Mouse (Mus musculus): Measurements from ENCODE around the gene Gtpbp2. TPM values are rescaled to one million over a fixed set of nuclear protein-coding genes. Genes with fewer than 3 reads are reported as not detected.

Gene Gtpbp2
- polyA plus RNA-seq, 1 experiment = 14.4 TPM

DNA sequence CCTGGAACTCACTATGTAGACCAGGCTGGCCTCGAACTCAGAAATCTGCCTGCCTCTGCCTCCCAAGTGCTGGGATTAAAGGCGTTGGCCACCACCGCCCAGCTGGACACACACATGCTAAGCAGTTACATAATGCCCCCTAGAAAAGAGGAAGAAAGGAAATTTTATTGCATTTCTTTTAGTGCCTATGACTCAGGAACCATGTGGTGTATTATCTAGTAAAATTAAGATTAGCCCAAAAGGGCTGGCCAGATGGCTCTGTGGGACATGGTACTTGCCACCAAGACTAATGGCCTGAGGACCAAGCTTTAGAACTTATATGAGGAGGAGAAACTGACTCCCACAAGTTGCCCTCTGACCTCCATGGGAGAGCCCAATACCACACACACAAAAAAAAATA lies 21.0 kb upstream of the Gtpbp2 start:
- no peak overlapping the region for H3K4me3 ChIP-seq (ENCODE audit: insufficient read depth, poor library complexity, severe bottlenecking)
- no peaks in the 10 kb centered on the region for H3K36me3 ChIP-seq (ENCODE audit: control insufficient read depth, insufficient read depth)
- H3K79me2 ChIP-seq (ENCODE audit: control insufficient read depth, insufficient read depth) = no peaks in the 10 kb centered on the region
- TF ChIP-seq MYOD1 (IDR thresholded peaks at IDR 0.05; ENCODE audit: control insufficient read depth, insufficient read length, low read depth) (no peak), FOSL1 (IDR thresholded peaks at IDR 0.05; ENCODE audit: insufficient read depth, low read length, poor library complexity, severe bottlenecking) (no peak), MAX (IDR thresholded peaks at IDR 0.05) (no peak), USF1 (IDR thresholded peaks at IDR 0.05; ENCODE audit: low read depth) (no peak), MYOG (IDR thresholded peaks at IDR 0.05; ENCODE audit: control insufficient read depth, extremely low read depth, insufficient read length) (no peak), CTCF (IDR thresholded peaks at IDR 0.05; ENCODE audit: control insufficient read depth, insufficient read depth, insufficient read length) (no peak), CEBPB (IDR thresholded peaks at IDR 0.05; ENCODE audit: low read depth) (no peak)
- H3ac ChIP-seq (ENCODE audit: control insufficient read depth, insufficient read length, low read depth) = no peak overlapping the region
- no peaks in the 10 kb centered on the region for H3K79me3 ChIP-seq (ENCODE audit: low read depth)
- no peaks in the 10 kb centered on the region for H3K27me3 ChIP-seq (ENCODE audit: control insufficient read depth, insufficient read depth, insufficient read length)

DNA sequence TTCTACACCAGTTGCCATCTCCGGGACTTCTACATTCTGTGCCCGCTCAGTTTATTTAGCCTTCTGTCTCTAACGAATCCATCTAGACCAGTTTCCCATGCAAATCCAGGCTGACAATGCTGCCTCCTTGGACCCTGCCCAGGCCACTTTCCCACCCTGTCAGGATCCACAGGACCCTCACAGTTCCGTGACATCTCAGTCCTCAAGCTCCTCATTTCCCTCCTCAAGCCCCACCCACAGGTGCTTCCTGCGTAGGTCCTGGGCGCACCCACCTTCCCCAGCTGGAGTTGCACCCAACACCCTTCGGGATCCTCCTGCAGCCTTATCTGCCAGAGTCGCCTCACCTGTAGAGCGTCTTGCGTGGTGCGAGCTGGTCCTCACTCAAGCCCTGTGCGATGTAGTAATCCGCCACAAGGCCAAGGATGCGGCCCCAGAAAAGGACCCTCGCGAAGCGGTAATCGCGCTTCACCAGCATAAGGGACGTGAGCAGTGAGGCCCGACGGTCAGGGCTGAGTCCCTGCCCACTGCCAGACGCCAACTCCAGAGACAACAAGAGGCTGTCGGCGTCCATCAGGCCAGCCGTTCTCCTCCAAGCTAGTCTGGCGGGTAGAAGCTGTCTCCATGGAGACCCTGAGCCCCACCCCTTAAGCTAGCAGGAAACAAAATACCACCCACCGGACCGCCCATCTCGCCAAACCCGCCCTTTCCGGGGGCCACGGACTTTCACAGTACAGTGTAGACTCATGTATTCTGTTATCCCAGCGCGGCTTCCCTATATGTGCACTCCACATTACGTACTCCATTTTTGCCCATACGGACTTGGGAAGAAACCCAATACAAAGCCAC lies 17.0 kb upstream of the Gtpbp2 start, which contains the start of gene Rsph9:
Gene Rsph9, minus strand, starts transcription at position 639 of the 846 bp plus-strand sequence.
- Histone ChIP-seq H3K79me3 (ENCODE audit: low read depth) (no peaks in the 10 kb centered on the region), H3K4me3 (ENCODE audit: insufficient read depth, poor library complexity, severe bottlenecking) (no peak within 1 kb of the TSS), H3K36me3 (ENCODE audit: control insufficient read depth, insufficient read depth) (peaks cover 34% of the 10 kb centered on the region), H3K27me3 (ENCODE audit: control insufficient read depth, insufficient read depth, insufficient read length) (no peaks in the 10 kb centered on the region), H3ac (ENCODE audit: control insufficient read depth, insufficient read length, low read depth) (peak within 1 kb of the TSS; percentile 41), H3K79me2 (ENCODE audit: control insufficient read depth, insufficient read depth) (peaks cover 11% of the 10 kb centered on the region)
- TF ChIP-seq CEBPB (IDR thresholded peaks at IDR 0.05; ENCODE audit: low read depth) (no peak), MYOG (IDR thresholded peaks at IDR 0.05; ENCODE audit: control insufficient read depth, extremely low read depth, insufficient read length) (no peak)

DNA sequence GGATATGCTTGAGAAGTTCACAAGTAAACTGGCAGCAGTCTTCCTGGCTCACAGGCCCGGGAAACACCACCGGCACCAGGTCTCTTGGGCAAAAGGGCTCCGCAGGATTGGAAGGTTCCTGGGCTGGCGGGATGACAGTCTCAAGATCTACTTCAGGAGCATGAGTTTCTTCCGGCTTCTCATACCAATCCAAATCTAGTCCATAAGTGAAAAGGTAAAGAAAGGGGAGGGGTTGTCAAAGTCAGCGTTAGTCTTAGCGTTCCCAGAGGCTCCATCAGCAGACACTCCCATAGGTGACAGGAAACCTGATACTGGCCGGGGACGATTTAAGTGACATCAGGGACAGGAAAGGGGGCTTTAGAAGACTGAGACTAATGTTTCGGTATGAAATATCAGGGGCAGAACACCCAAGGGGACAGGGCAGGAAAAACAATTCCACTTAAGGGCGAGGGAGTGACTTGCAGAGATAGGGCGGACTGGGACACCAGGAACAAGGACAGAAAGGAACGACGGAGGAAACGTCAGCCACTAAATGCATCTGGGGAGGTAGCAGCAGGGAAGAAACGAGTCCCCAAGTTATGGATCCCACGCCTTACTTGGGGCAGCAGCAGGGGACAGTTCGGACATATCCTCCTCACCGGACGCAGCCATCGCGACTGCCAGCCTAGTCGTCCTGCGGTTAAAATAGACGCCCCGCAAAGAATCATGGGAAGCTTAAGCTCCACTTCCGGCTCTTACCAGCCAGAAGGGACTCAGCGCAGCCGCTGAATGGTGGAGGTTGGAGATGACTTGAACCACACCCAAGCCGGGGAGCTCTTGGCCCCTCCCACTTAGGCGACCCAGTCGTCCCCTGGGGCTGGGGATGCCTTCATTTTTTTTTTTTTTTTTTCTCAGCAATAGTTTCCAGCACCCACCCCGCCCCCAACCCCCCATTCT lies 7.7 kb upstream of the Gtpbp2 start, which contains the start of gene Mad2l1bp:
Gene Mad2l1bp, minus strand, starts transcription at position 707 of the 936 bp plus-strand sequence.
- Histone ChIP-seq H3K79me2 (ENCODE audit: control insufficient read depth, insufficient read depth) (peaks cover 27% of the 10 kb centered on the region), H3K27me3 (ENCODE audit: control insufficient read depth, insufficient read depth, insufficient read length) (no peaks in the 10 kb centered on the region), H3K36me3 (ENCODE audit: control insufficient read depth, insufficient read depth) (peaks cover 25% of the 10 kb centered on the region), H3K79me3 (ENCODE audit: low read depth) (peaks cover 19% of the 10 kb centered on the region), H3K4me3 (ENCODE audit: insufficient read depth, poor library complexity, severe bottlenecking) (peak within 1 kb of the TSS; percentile 50), H3ac (ENCODE audit: control insufficient read depth, insufficient read length, low read depth) (peak within 1 kb of the TSS; percentile 85)
- TF ChIP-seq CTCF (IDR thresholded peaks at IDR 0.05; ENCODE audit: control insufficient read depth, insufficient read depth, insufficient read length) (no peak), USF1 (IDR thresholded peaks at IDR 0.05; ENCODE audit: low read depth) (no peak), CEBPB (IDR thresholded peaks at IDR 0.05; ENCODE audit: low read depth) (no peak), MYOD1 (IDR thresholded peaks at IDR 0.05; ENCODE audit: control insufficient read depth, insufficient read length, low read depth) (no peak), MAX (IDR thresholded peaks at IDR 0.05) (no peak), MYOG (IDR thresholded peaks at IDR 0.05; ENCODE audit: control insufficient read depth, extremely low read depth, insufficient read length) (no peak), FOSL1 (IDR thresholded peaks at IDR 0.05; ENCODE audit: insufficient read depth, low read length, poor library complexity, severe bottlenecking) (no peak)

- peaks cover 13% of the 10 kb centered on the region for H3K36me3 ChIP-seq (ENCODE audit: control insufficient read depth, insufficient read depth)
- TF ChIP-seq MAX (IDR thresholded peaks at IDR 0.05) = no peak
- no peak for TF ChIP-seq CEBPB (IDR thresholded peaks at IDR 0.05; ENCODE audit: low read depth)
- no peak for TF ChIP-seq FOSL1 (IDR thresholded peaks at IDR 0.05; ENCODE audit: insufficient read depth, low read length, poor library complexity, severe bottlenecking)
- TF ChIP-seq USF1 (IDR thresholded peaks at IDR 0.05; ENCODE audit: low read depth) = no peak
- no peak for TF ChIP-seq MYOD1 (IDR thresholded peaks at IDR 0.05; ENCODE audit: control insufficient read depth, insufficient read length, low read depth)
- TF ChIP-seq MYOG (IDR thresholded peaks at IDR 0.05; ENCODE audit: control insufficient read depth, extremely low read depth, insufficient read length) = no peak
- no peak for TF ChIP-seq CTCF (IDR thresholded peaks at IDR 0.05; ENCODE audit: control insufficient read depth, insufficient read depth, insufficient read length)
- H3K79me2 ChIP-seq (ENCODE audit: control insufficient read depth, insufficient read depth) = peaks cover 25% of the 10 kb centered on the region
- H3ac ChIP-seq (ENCODE audit: control insufficient read depth, insufficient read length, low read depth) = no peak overlapping the region
- H3K4me3 ChIP-seq (ENCODE audit: insufficient read depth, poor library complexity, severe bottlenecking) = no peak overlapping the region
- H3K27me3 ChIP-seq (ENCODE audit: control insufficient read depth, insufficient read depth, insufficient read length) = no peaks in the 10 kb centered on the region
- H3K79me3 ChIP-seq (ENCODE audit: low read depth) = peaks cover 19% of the 10 kb centered on the region
Observed at GRCm38 (mm10) chr17:46154336-46154735, 6.5 kb upstream of the Gtpbp2 start.

- H3K27me3 ChIP-seq (ENCODE audit: control insufficient read depth, insufficient read depth, insufficient read length) = no peaks in the 10 kb centered on the region
- peaks cover 2% of the 10 kb centered on the region for H3K36me3 ChIP-seq (ENCODE audit: control insufficient read depth, insufficient read depth)
- peaks cover 16% of the 10 kb centered on the region for H3K79me3 ChIP-seq (ENCODE audit: low read depth)
- H3K4me3 ChIP-seq (ENCODE audit: insufficient read depth, poor library complexity, severe bottlenecking) = no peak overlapping the region
- H3K79me2 ChIP-seq (ENCODE audit: control insufficient read depth, insufficient read depth) = peaks cover 23% of the 10 kb centered on the region
- no peak overlapping the region for H3ac ChIP-seq (ENCODE audit: control insufficient read depth, insufficient read length, low read depth)
- TF ChIP-seq USF1 (IDR thresholded peaks at IDR 0.05; ENCODE audit: low read depth) = no peak
- TF ChIP-seq MYOD1 (IDR thresholded peaks at IDR 0.05; ENCODE audit: control insufficient read depth, insufficient read length, low read depth) = no peak
- no peak for TF ChIP-seq MYOG (IDR thresholded peaks at IDR 0.05; ENCODE audit: control insufficient read depth, extremely low read depth, insufficient read length)
- no peak for TF ChIP-seq CTCF (IDR thresholded peaks at IDR 0.05; ENCODE audit: control insufficient read depth, insufficient read depth, insufficient read length)
- TF ChIP-seq FOSL1 (IDR thresholded peaks at IDR 0.05; ENCODE audit: insufficient read depth, low read length, poor library complexity, severe bottlenecking) = no peak
- TF ChIP-seq MAX (IDR thresholded peaks at IDR 0.05) = no peak
- no peak for TF ChIP-seq CEBPB (IDR thresholded peaks at IDR 0.05; ENCODE audit: low read depth)
Observed at GRCm38 (mm10) chr17:46156680-46157079, 4.2 kb upstream of the Gtpbp2 start.

Data from C2C12 (cell line).